ENCODE assay signal across 20 mouse cellular contexts in genomic region chr11:48012836-48013235, GRCm38 (mm10). TPM values are rescaled to one million over a fixed set of nuclear protein-coding genes. Genes with fewer than 3 reads are reported as not detected.
DNase-seq lines count a peak whose midpoint lies in the region; ATAC-seq and TF ChIP-seq lines count a peak whose summit lies in the region.
"Had no signal": no experiment of that assay in that cellular context is flagged by ENCODE, and none has a peak within 500 bp of the region (broad histone marks: within the 10 kb centered on the region; RNA-seq: fewer than 3 reads in every experiment).

No protein-coding gene starts in this region.

- no peaks in the 10 kb centered on the region for H3K27me3 ChIP-seq in midbrain, embryonic 11.5 days (ENCODE audit: control insufficient read depth, insufficient read depth, low read length)
- no peaks in the 10 kb centered on the region for H3K27me3 ChIP-seq in midbrain, postnatal 0 days (ENCODE audit: insufficient read depth, low read length)
- H3K27me3 ChIP-seq: hindbrain, embryonic 13.5 days; intestine, embryonic 15.5 days; limb, embryonic 15.5 days; midbrain, embryonic 13.5 days; stomach, embryonic 15.5 days had no signal

- H3K36me3 ChIP-seq in midbrain, embryonic 11.5 days (ENCODE audit: control insufficient read depth, insufficient read depth, low read length) = no peaks in the 10 kb centered on the region
- H3K36me3 ChIP-seq in midbrain, postnatal 0 days (ENCODE audit: insufficient read depth, low read length) = no peaks in the 10 kb centered on the region
- H3K36me3 ChIP-seq: hindbrain, embryonic 13.5 days; intestine, embryonic 15.5 days; limb, embryonic 15.5 days; midbrain, embryonic 13.5 days; stomach, embryonic 15.5 days had no signal

- H3K9ac ChIP-seq in midbrain, embryonic 11.5 days (ENCODE audit: low read length) = no peak overlapping the region
- no peak overlapping the region for H3K9ac ChIP-seq in midbrain, postnatal 0 days (replicated peaks; ENCODE audit: low read length, poor library complexity, severe bottlenecking)
- H3K9ac ChIP-seq: hindbrain, embryonic 13.5 days; intestine, embryonic 15.5 days; limb, embryonic 15.5 days; midbrain, embryonic 13.5 days; stomach, embryonic 15.5 days had no signal

- ATAC-seq in midbrain, embryonic 11.5 days (ENCODE audit: low FRiP score) = no peak
- no peak for ATAC-seq in midbrain, postnatal 0 days (ENCODE audit: low FRiP score)
- ATAC-seq: forebrain, embryonic 16.5 days; intestine, embryonic 15.5 days; midbrain, embryonic 13.5 days had no signal

- no peak for TF ChIP-seq CTCF in midbrain, postnatal 0 days (IDR thresholded peaks at IDR 0.05)

- WGBS in midbrain, embryonic 11.5 days = 53% methylated on average over 3 of the region's 3 CpGs
- WGBS in midbrain, postnatal 0 days = 51% methylated on average over 3 of the region's 3 CpGs

- H3K27ac ChIP-seq in midbrain, embryonic 11.5 days (ENCODE audit: low read depth, low read length) = no peak overlapping the region
- no peak overlapping the region for H3K27ac ChIP-seq in midbrain, postnatal 0 days (ENCODE audit: low read depth, low read length)
- H3K27ac ChIP-seq: heart, adult 2 months; hindbrain, embryonic 13.5 days; intestine, embryonic 15.5 days; limb, embryonic 15.5 days; midbrain, embryonic 13.5 days; stomach, embryonic 15.5 days had no signal

- H3K4me3 ChIP-seq in midbrain, embryonic 11.5 days (ENCODE audit: low read depth, low read length) = no peak overlapping the region
- no peak overlapping the region for H3K4me3 ChIP-seq in midbrain, postnatal 0 days (ENCODE audit: low read depth, low read length)
- H3K4me3 ChIP-seq: heart, adult 2 months; hindbrain, embryonic 13.5 days; intestine, embryonic 15.5 days; limb, embryonic 15.5 days; midbrain, embryonic 13.5 days; stomach, embryonic 15.5 days had no signal

- H3K9me3 ChIP-seq in midbrain, embryonic 11.5 days (ENCODE audit: control insufficient read depth, low read length) = no peaks in the 10 kb centered on the region
- H3K9me3 ChIP-seq in midbrain, postnatal 0 days (ENCODE audit: low read length) = no peaks in the 10 kb centered on the region
- H3K9me3 ChIP-seq: intestine, embryonic 15.5 days; limb, embryonic 15.5 days; midbrain, embryonic 13.5 days; stomach, embryonic 15.5 days had no signal

- no peak overlapping the region for H3K4me2 ChIP-seq in midbrain, embryonic 11.5 days
- no peak overlapping the region for H3K4me2 ChIP-seq in midbrain, postnatal 0 days (ENCODE audit: low read depth, low read length, poor library complexity, severe bottlenecking)
- H3K4me2 ChIP-seq: hindbrain, embryonic 13.5 days; intestine, embryonic 15.5 days; limb, embryonic 15.5 days; midbrain, embryonic 13.5 days; stomach, embryonic 15.5 days had no signal

- DNase-seq in midbrain, embryonic 11.5 days (ENCODE audit: low spot score, missing footprints) = peak; percentile 73
- DNase-seq in midbrain, postnatal 0 days (ENCODE audit: low spot score) = no peak
- DNase-seq in R1 (ENCODE audit: low read depth, low spot score) = peak; percentile 15
- peak; percentile 50 for DNase-seq in embryo, embryonic 11 days
- peak; percentile 46 for DNase-seq in mesoderm, embryonic 11.5 days (ENCODE audit: low read depth, low spot score)
- DNase-seq in B cell, adult 2 months = no peak
- no peak for DNase-seq in adrenal gland, postnatal 25 days
- DNase-seq: adrenal gland, postnatal 36 days; cerebellum, adult 9-10 months; heart, adult 2 months; kidney, postnatal 14 days; layer of hippocampus, adult 9-11 months; spleen, adult 18-20 months; thymus, adult 2 months had no signal

- no peaks in the 10 kb centered on the region for H3K4me1 ChIP-seq in midbrain, embryonic 11.5 days (ENCODE audit: control insufficient read depth, insufficient read depth, low read length)
- no peaks in the 10 kb centered on the region for H3K4me1 ChIP-seq in midbrain, postnatal 0 days (ENCODE audit: insufficient read depth, low read length)
- H3K4me1 ChIP-seq: hindbrain, embryonic 13.5 days; intestine, embryonic 15.5 days; limb, embryonic 15.5 days; midbrain, embryonic 13.5 days; stomach, embryonic 15.5 days had no signal

RNA-seq across cellular contexts. Expression of gene Sgcd, which starts 24.1 kb away (rescaled TPM):
- polyA plus RNA-seq in midbrain, embryonic 11.5 days (2014; fragmentation: Nextera tagmentation; extraction: Ambion mirVana) = 1.4 and 1.8 TPM in 2 replicates
- total RNA-seq in midbrain, postnatal 0 days (2014; rRNA removed) = 40.6 and 51.3 TPM in 2 replicates
- polyA plus RNA-seq in midbrain, postnatal 0 days (2015; fragmentation: Nextera tagmentation; extraction: Ambion mirVana) = 4.0 and 4.6 TPM in 2 replicates
- total RNA-seq in adrenal gland, postnatal 25 days (2021) = 6.6 and 8.7 TPM in 2 replicates

Comparison
In these comparisons a context has a peak if more than half of its experiments do, and no peak if none do; other contexts are left out.
1. DNase-seq: peak in midbrain, embryonic 11.5 days (single experiment), R1 (single experiment), embryo, embryonic 11 days (single experiment) and mesoderm, embryonic 11.5 days (single experiment); none in midbrain, postnatal 0 days (single experiment), B cell, adult 2 months (0 of 2) and adrenal gland, postnatal 25 days (single experiment).